ENCODE assay signal across 12 mouse cellular contexts in the genomic region with DNA sequence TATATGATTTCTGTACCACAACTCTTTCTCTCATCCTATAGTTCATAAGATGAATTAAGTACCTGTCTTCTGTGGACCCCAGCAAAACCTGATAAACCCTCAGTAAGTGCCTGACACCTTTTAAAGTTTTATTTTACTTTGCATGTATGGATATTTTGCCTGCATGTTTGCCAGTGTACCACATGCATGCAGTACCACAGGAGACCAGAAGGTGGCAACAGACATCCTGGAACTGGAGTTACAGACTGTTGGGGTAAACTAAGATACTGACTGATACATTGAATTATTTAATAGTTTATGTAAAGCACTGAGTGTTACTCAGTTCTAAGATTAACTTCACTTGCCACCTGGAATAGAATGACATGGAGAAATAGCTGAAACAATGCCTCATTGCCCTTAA. TPM values are rescaled to one million over a fixed set of nuclear protein-coding genes. Genes with fewer than 3 reads are reported as not detected.
DNase-seq lines count a peak whose midpoint lies in the region; ATAC-seq and TF ChIP-seq lines count a peak whose summit lies in the region.
"Not testable (repeated sequence)": the region's sequence is repeated elsewhere in the genome, so short reads cannot be mapped to it uniquely, and the experiment has no call there.
"Had no signal": no experiment of that assay in that cellular context is flagged by ENCODE, and none has a peak within 500 bp of the region (broad histone marks: within the 10 kb centered on the region; RNA-seq: fewer than 3 reads in every experiment).

No protein-coding gene starts in this region.

- not testable (repeated sequence) for TF ChIP-seq EP300 in heart, postnatal 0 days (IDR thresholded peaks at IDR 0.05; ENCODE audit: low read depth)

- H3K27me3 ChIP-seq in heart, postnatal 0 days (ENCODE audit: control insufficient read depth, insufficient read depth, low read length); limb, embryonic 11.5 days (ENCODE audit: control insufficient read depth, insufficient read depth, low read length): not testable (repeated sequence)

- not testable (repeated sequence) for H3K9ac ChIP-seq in heart, postnatal 0 days (replicated peaks; ENCODE audit: low read depth, low read length); limb, embryonic 11.5 days (ENCODE audit: low read length)

- ATAC-seq in heart, postnatal 0 days (ENCODE audit: insufficient read depth, low read depth); limb, embryonic 11.5 days (ENCODE audit: insufficient number of reproducible peaks, low FRiP score, low TSS enrichment, low read depth): not testable (repeated sequence)
- peak; percentile 66; the same call in 1 of the 2 replicates for ATAC-seq in monocyte, adult 5-6 weeks (replicated peaks; ENCODE audit: insufficient number of reproducible peaks, low FRiP score, low TSS enrichment, poor library complexity, severe bottlenecking)

- H3K4me3 ChIP-seq in heart, postnatal 0 days (ENCODE audit: low read depth, low read length); limb, embryonic 11.5 days (ENCODE audit: low read depth, low read length): not testable (repeated sequence)

- peak; percentile 30 for DNase-seq in CD4-positive helper T cell, adult 2 months (ENCODE audit: low read depth, low spot score)
- peak; percentile 23 for DNase-seq in adrenal gland, postnatal 25 days
- peak; percentile 36 for DNase-seq in embryo, embryonic 11 days
- DNase-seq in heart, postnatal 0 days (ENCODE audit: low spot score): not testable (repeated sequence)
- DNase-seq in kidney, postnatal 36 days: peak; percentile 27 to 70
- DNase-seq in limb, embryonic 11.5 days (ENCODE audit: low spot score): peak; percentile 56
- DNase-seq in testis, postnatal 14 days (ENCODE audit: low spot score): peak; percentile 15

- not testable (repeated sequence) for H3K36me3 ChIP-seq in heart, postnatal 0 days (replicated peaks; ENCODE audit: control insufficient read depth, insufficient read depth, low read length); limb, embryonic 11.5 days (ENCODE audit: control insufficient read depth, insufficient read depth, low read length)

- H3K27ac ChIP-seq in heart, postnatal 0 days (ENCODE audit: low read depth); limb, embryonic 11.5 days (replicated peaks; ENCODE audit: low read depth, low read length): not testable (repeated sequence)

- peak; percentile 67 for TF ChIP-seq CTCF in heart, postnatal 0 days (IDR thresholded peaks at IDR 0.05; ENCODE audit: low read depth)

- not testable (repeated sequence) for H3K9me3 ChIP-seq in heart, postnatal 0 days (replicated peaks; ENCODE audit: control insufficient read depth, low read length); limb, embryonic 11.5 days (ENCODE audit: control insufficient read depth, low read length)

- H3K4me1 ChIP-seq in heart, postnatal 0 days (ENCODE audit: control insufficient read depth, insufficient read depth); limb, embryonic 11.5 days (ENCODE audit: control insufficient read depth, insufficient read depth, low read length): not testable (repeated sequence)

- not testable (repeated sequence) for H3K4me2 ChIP-seq in heart, postnatal 0 days (ENCODE audit: low read depth, low read length); limb, embryonic 11.5 days (ENCODE audit: low read depth, severe bottlenecking)

RNA-seq across cellular contexts. Expression of gene H2-M10.3, which starts 10.7 kb away (rescaled TPM):
- total RNA-seq in adrenal gland, postnatal 25 days (2021): not detected in 2 replicates
- not detected in 2 replicates for total RNA-seq in heart, postnatal 0 days (2014; rRNA removed; ENCODE audit: low replicate concordance)
- not detected in 2 replicates for polyA plus RNA-seq in heart, postnatal 0 days (2015; fragmentation: Nextera tagmentation; extraction: Ambion mirVana)
- polyA plus RNA-seq in limb, embryonic 11.5 days (2014; fragmentation: Nextera tagmentation; extraction: Ambion mirVana): not detected in 2 replicates
- not detected in 3 replicates for total RNA-seq in monocyte, adult 5-6 weeks (2017)
- total RNA-seq: heart, adult 18-20 months had no signal
- polyA plus RNA-seq: embryonic facial prominence, embryonic 13.5 days; kidney, embryonic 16.5 days; midbrain, embryonic 15.5 days had no signal

RNA-seq across cellular contexts. Expression of gene H2-M10.1, which starts 31.6 kb away (rescaled TPM):
- not detected in 2 replicates for total RNA-seq in adrenal gland, postnatal 25 days (2021)
- total RNA-seq in heart, postnatal 0 days (2014; rRNA removed; ENCODE audit: low replicate concordance): not detected in 2 replicates
- polyA plus RNA-seq in heart, postnatal 0 days (2015; fragmentation: Nextera tagmentation; extraction: Ambion mirVana): not detected in 2 replicates
- polyA plus RNA-seq in limb, embryonic 11.5 days (2014; fragmentation: Nextera tagmentation; extraction: Ambion mirVana): not detected in 2 replicates
- not detected in 3 replicates for total RNA-seq in monocyte, adult 5-6 weeks (2017)
- total RNA-seq: heart, adult 18-20 months had no signal
- polyA plus RNA-seq: embryonic facial prominence, embryonic 13.5 days; kidney, embryonic 16.5 days; midbrain, embryonic 15.5 days had no signal
